Mouse (Mus musculus) lung, postnatal 14 days (tissue): Measurements from ENCODE around the gene Idua.
"Not testable (repeated sequence)": the region's sequence is repeated elsewhere in the genome, so short reads cannot be mapped to it uniquely, and the experiment has no call there.

ENCODE experiments used
- DNase-seq: peaks from one replicate; pipeline ENCODE4 v3.0.0; 2021

Gene Idua

GRCm38 (mm10) chr5:108659698-108660631, at the start of gene Idua:
Gene Idua (plus strand): TSS chr5:108660331.
- no peak for DNase-seq

GRCm38 (mm10) chr5:108610426-108610825, 49.7 kb upstream of the Idua start:
- DNase-seq, result no peak

- no peak for DNase-seq
Observed at GRCm38 (mm10) chr5:108621870-108622269, 38.3 kb upstream of the Idua start.

GRCm38 (mm10) chr5:108626050-108626660, 34.0 kb upstream of the Idua start:
- DNase-seq, result no peak

GRCm38 (mm10) chr5:108628891-108629633, 31.1 kb upstream of the Idua start:
- DNase-seq, result no peak

GRCm38 (mm10) chr5:108629634-108630483, 30.3 kb upstream of the Idua start, which contains the start of the genes Gak and Tmem175:
Gene Gak (minus strand): TSS chr5:108629755.
Gene Tmem175 (plus strand): TSS chr5:108629770.
- peak; percentile 93 for DNase-seq

- DNase-seq, result no peak
Observed at GRCm38 (mm10) chr5:108633676-108634075, 26.5 kb upstream of the Idua start.

- DNase-seq, result not testable (repeated sequence)
Observed at GRCm38 (mm10) chr5:108634088-108634487, 26.0 kb upstream of the Idua start.

GRCm38 (mm10) chr5:108636172-108636571, 24.0 kb upstream of the Idua start:
- no peak for DNase-seq

GRCm38 (mm10) chr5:108643674-108644073, 16.5 kb upstream of the Idua start:
- DNase-seq, result no peak

GRCm38 (mm10) chr5:108645651-108646342, 14.3 kb upstream of the Idua start:
- DNase-seq, result peak; percentile 15

- DNase-seq, result no peak
Observed at GRCm38 (mm10) chr5:108646343-108646660, 13.8 kb upstream of the Idua start.

- no peak for DNase-seq
Observed at GRCm38 (mm10) chr5:108647311-108647710, 12.8 kb upstream of the Idua start.

GRCm38 (mm10) chr5:108647820-108648465, 12.2 kb upstream of the Idua start:
- no peak for DNase-seq

- DNase-seq, result no peak
Observed at GRCm38 (mm10) chr5:108648937-108649576, 11.1 kb upstream of the Idua start.

- DNase-seq, result no peak
Observed at GRCm38 (mm10) chr5:108650341-108650740, 9.8 kb upstream of the Idua start.

- DNase-seq, result no peak
Observed at GRCm38 (mm10) chr5:108651136-108651720, 8.9 kb upstream of the Idua start.

- DNase-seq, result peak; percentile 73
Observed at GRCm38 (mm10) chr5:108651823-108652222, 8.3 kb upstream of the Idua start.

GRCm38 (mm10) chr5:108653341-108653740, 6.8 kb upstream of the Idua start:
- no peak for DNase-seq

GRCm38 (mm10) chr5:108654444-108654990, 5.6 kb upstream of the Idua start:
- no peak for DNase-seq
